Mouse (Mus musculus): ENCODE results near the gene Lix1l. TPM values are rescaled to one million over a fixed set of nuclear protein-coding genes. Genes with fewer than 3 reads are reported as not detected.

Lix1l gene
- polyA plus RNA-seq, 1 experiment: 86.8 TPM

GRCm38 (mm10) chr3:96566661-96567450, 34.1 kb upstream of the Lix1l start:
- DNase-seq (ENCODE audit: low read depth): no peak
- TF ChIP-seq CTCF (IDR thresholded peaks at IDR 0.05; ENCODE audit: borderline replicate concordance, extremely low read depth, insufficient read depth, insufficient read length): no peak
- no peak for TF ChIP-seq POLR2A (IDR thresholded peaks at IDR 0.05; ENCODE audit: borderline replicate concordance, extremely low read depth, insufficient read depth, insufficient read length, poor library complexity, severe bottlenecking)

DNA sequence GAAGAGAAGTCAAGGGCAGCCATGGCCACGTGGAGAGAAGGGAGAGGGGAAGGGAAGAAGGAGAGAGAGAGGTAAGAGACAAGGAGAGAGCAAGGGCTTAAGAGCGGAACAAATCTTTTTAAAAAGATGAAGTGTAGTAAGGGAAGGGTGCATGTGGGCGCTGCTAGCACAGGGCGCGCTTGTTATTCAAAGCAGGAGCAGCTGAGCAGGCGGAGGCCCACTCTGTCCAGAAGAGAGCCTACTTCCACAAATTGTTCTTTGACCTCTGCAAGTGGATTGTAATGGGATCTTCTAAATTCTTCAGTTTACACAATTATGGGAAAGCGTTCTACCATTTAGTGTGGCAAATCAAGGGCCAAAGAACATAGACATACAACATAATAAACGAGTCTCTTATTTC, 32.3 kb upstream of the Lix1l start:
- TF ChIP-seq CTCF (IDR thresholded peaks at IDR 0.05; ENCODE audit: borderline replicate concordance, extremely low read depth, insufficient read depth, insufficient read length): no peak
- TF ChIP-seq POLR2A (IDR thresholded peaks at IDR 0.05; ENCODE audit: borderline replicate concordance, extremely low read depth, insufficient read depth, insufficient read length, poor library complexity, severe bottlenecking): no peak
- no peak for DNase-seq (ENCODE audit: low read depth)

- no peak for DNase-seq (ENCODE audit: low read depth)
- TF ChIP-seq POLR2A (IDR thresholded peaks at IDR 0.05; ENCODE audit: borderline replicate concordance, extremely low read depth, insufficient read depth, insufficient read length, poor library complexity, severe bottlenecking) (no peak), CTCF (IDR thresholded peaks at IDR 0.05; ENCODE audit: borderline replicate concordance, extremely low read depth, insufficient read depth, insufficient read length) (no peak)
Observed at GRCm38 (mm10) chr3:96569506-96569905, 31.4 kb upstream of the Lix1l start.

DNA sequence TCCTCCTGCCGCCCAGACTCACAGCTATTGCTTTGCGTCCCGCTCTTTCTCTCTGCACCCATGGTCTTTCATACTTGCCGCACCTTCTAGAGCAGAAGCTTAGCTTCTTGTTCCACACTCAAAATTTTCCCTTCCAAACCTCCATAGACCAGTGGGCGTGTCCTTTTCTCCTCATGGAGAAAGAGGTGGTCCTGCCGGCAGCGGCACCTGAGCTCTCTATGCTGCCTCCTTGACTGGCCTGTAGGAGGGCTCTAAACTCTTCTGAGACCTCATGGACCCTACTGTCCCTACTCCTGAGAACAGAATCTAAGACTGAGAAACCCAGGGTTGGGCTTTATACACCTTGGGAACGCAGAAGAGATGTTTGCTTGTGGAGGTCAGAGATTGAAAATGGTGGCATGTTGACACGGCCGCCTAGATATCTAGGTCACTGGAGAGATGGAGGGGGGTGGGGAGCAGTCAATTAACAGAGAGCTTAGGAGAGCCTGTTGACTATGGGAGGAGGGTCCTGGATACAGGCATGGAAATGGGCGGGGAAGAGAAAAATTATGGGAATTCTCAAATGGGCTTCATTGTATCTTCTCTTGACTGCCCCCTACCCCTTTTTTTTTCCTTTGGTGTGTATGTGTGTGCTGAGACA, 30.9 kb upstream of the Lix1l start:
- no peak for DNase-seq (ENCODE audit: low read depth)
- TF ChIP-seq POLR2A (IDR thresholded peaks at IDR 0.05; ENCODE audit: borderline replicate concordance, extremely low read depth, insufficient read depth, insufficient read length, poor library complexity, severe bottlenecking): no peak
- TF ChIP-seq CTCF (IDR thresholded peaks at IDR 0.05; ENCODE audit: borderline replicate concordance, extremely low read depth, insufficient read depth, insufficient read length): no peak

- TF ChIP-seq POLR2A (IDR thresholded peaks at IDR 0.05; ENCODE audit: borderline replicate concordance, extremely low read depth, insufficient read depth, insufficient read length, poor library complexity, severe bottlenecking) (no peak), CTCF (IDR thresholded peaks at IDR 0.05; ENCODE audit: borderline replicate concordance, extremely low read depth, insufficient read depth, insufficient read length) (no peak)
- DNase-seq (ENCODE audit: low read depth): no peak
Observed at GRCm38 (mm10) chr3:96570643-96571042, 30.3 kb upstream of the Lix1l start.

DNA sequence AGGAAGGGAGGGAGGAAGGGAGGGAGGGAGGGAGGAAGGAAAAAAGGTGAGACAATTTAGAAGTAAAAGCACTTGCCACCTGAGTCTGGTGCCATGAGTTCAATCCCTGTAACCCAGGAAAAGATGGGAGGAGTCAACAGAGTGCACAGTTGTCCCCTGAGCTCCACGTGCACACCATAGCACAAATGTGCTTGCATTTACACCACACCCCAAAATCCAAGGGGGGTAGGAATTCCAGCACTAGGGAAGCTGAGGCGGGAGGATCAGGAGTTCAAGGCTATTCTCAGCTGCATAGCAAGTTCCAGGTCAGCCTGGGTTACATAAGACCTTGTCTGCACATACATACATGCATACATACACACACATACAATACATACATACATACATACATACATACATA, 29.6 kb upstream of the Lix1l start:
- no peak for TF ChIP-seq CTCF (IDR thresholded peaks at IDR 0.05; ENCODE audit: borderline replicate concordance, extremely low read depth, insufficient read depth, insufficient read length)
- TF ChIP-seq POLR2A (IDR thresholded peaks at IDR 0.05; ENCODE audit: borderline replicate concordance, extremely low read depth, insufficient read depth, insufficient read length, poor library complexity, severe bottlenecking): no peak
- DNase-seq (ENCODE audit: low read depth): no peak

- TF ChIP-seq CTCF (IDR thresholded peaks at IDR 0.05; ENCODE audit: borderline replicate concordance, extremely low read depth, insufficient read depth, insufficient read length) (no peak), POLR2A (IDR thresholded peaks at IDR 0.05; ENCODE audit: borderline replicate concordance, extremely low read depth, insufficient read depth, insufficient read length, poor library complexity, severe bottlenecking) (no peak)
- DNase-seq (ENCODE audit: low read depth): no peak
Observed at GRCm38 (mm10) chr3:96571896-96572698, 28.9 kb upstream of the Lix1l start.

GRCm38 (mm10) chr3:96573611-96574511, 27.1 kb upstream of the Lix1l start:
- TF ChIP-seq POLR2A (IDR thresholded peaks at IDR 0.05; ENCODE audit: borderline replicate concordance, extremely low read depth, insufficient read depth, insufficient read length, poor library complexity, severe bottlenecking): no peak
- TF ChIP-seq CTCF (IDR thresholded peaks at IDR 0.05; ENCODE audit: borderline replicate concordance, extremely low read depth, insufficient read depth, insufficient read length): no peak
- DNase-seq (ENCODE audit: low read depth): no peak

DNA sequence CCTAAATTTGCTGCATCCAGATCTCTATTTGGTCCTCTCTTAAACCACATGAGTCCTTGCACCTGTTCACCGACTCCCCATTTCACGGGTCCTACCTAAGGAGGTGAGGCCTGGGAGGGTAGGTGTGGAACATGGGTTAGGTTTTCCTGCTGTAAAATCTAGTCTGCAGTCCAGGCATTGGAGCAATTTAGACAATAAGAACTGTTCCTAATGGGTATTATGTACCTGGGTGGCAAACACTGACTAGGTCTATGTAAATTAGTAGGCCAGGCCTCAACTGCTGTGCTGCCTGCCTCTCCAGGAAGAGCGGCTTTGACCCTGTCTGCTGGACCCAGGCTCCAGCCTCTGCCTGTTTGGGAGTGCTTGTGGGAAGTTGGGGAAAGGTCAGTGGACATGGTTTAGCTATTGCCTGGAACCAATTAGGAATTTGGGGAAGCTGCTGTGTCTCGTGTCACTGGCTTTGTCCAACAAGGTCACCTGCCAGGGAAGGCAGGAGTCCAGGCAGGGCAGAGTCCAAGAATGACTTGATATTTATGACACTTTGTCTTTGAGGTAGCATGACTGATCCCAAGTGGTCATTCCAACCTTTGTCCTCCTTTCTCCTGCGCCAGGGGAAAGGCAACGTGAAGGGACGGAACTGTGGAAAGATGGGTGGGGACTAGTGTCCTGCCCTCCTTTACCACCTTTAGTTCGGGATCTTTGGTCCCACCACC, 25.5 kb upstream of the Lix1l start:
- TF ChIP-seq POLR2A (IDR thresholded peaks at IDR 0.05; ENCODE audit: borderline replicate concordance, extremely low read depth, insufficient read depth, insufficient read length, poor library complexity, severe bottlenecking) (no peak), CTCF (IDR thresholded peaks at IDR 0.05; ENCODE audit: borderline replicate concordance, extremely low read depth, insufficient read depth, insufficient read length) (no peak)
- DNase-seq (ENCODE audit: low read depth): no peak
